Comparison of ENCODE assay signal across 12 mouse cellular contexts in genomic region chr13:52542636-52543035, GRCm38 (mm10).
"Had no signal": no experiment of that assay in that cellular context is flagged by ENCODE, and none has a peak within 500 bp of the region (broad histone marks: within the 10 kb centered on the region; RNA-seq: fewer than 3 reads in every experiment).

No protein-coding gene starts in this region.

- H3K36me3 ChIP-seq: liver, embryonic 13.5 days; midbrain, embryonic 15.5 days; neural tube, embryonic 13.5 days had no signal

- H3K27ac ChIP-seq: kidney, postnatal 0 days; liver, embryonic 13.5 days; midbrain, embryonic 15.5 days; neural tube, embryonic 13.5 days had no signal

- H3K9ac ChIP-seq: liver, embryonic 13.5 days; midbrain, embryonic 15.5 days; neural tube, embryonic 13.5 days had no signal

- ATAC-seq: intestine, postnatal 0 days; midbrain, embryonic 15.5 days had no signal

- H3K4me1 ChIP-seq: liver, embryonic 13.5 days had no signal

- DNase-seq: kidney, adult 9 months; kidney, postnatal 36 days; left cerebral cortex, postnatal 4 days; liver, embryonic 13.5 days; lung, adult 18-20 months; right cerebral cortex, postnatal 4 days; thymus, postnatal 36 days had no signal

- H3K4me3 ChIP-seq: liver, embryonic 13.5 days; midbrain, embryonic 15.5 days; neural tube, embryonic 13.5 days had no signal

- H3K4me2 ChIP-seq: liver, embryonic 13.5 days; midbrain, embryonic 11.5 days; midbrain, embryonic 15.5 days; neural tube, embryonic 13.5 days had no signal

- H3K9me3 ChIP-seq: liver, embryonic 13.5 days; midbrain, embryonic 15.5 days; neural tube, embryonic 13.5 days had no signal

- H3K27me3 ChIP-seq: liver, embryonic 13.5 days; midbrain, embryonic 15.5 days; neural tube, embryonic 13.5 days had no signal
